Mouse (Mus musculus) embryo, embryonic 11 days (tissue): ENCODE results near the gene Zfp871.

Source experiments
- DNase-seq: peaks from one replicate; pipeline ENCODE4 v3.0.0-alpha.2; 2015

Gene Zfp871

GRCm38 (mm10) chr17:32788094-32788559, at the start of gene Zfp871:
Zfp871 (minus strand) TSS chr17:32788287.
- peak; percentile 93 for DNase-seq

- DNase-seq, result no peak
Measured at GRCm38 (mm10) chr17:32830418-32830782, 42.3 kb upstream of the Zfp871 start.

GRCm38 (mm10) chr17:32829540-32830417, 41.7 kb upstream of the Zfp871 start, which contains the start of gene Zfp799:
Zfp799 (minus strand) TSS chr17:32830261.
- DNase-seq, result peak; percentile 92

- no peak for DNase-seq
Measured at GRCm38 (mm10) chr17:32816074-32816784, 28.1 kb upstream of the Zfp871 start.

GRCm38 (mm10) chr17:32814136-32814535, 26.0 kb upstream of the Zfp871 start:
- no peak for DNase-seq

GRCm38 (mm10) chr17:32810648-32811047, 22.6 kb upstream of the Zfp871 start:
- no peak for DNase-seq

- DNase-seq, result peak; percentile 89
Measured at GRCm38 (mm10) chr17:32809544-32810374, 21.7 kb upstream of the Zfp871 start, which contains the start of gene Zfp811. Zfp811 (minus strand) TSS chr17:32809931.

GRCm38 (mm10) chr17:32808921-32809320, 20.8 kb upstream of the Zfp871 start:
- DNase-seq, result peak; percentile 55

GRCm38 (mm10) chr17:32789244-32789643, 1.2 kb upstream of the Zfp871 start:
- peak; percentile 16 for DNase-seq

GRCm38 (mm10) chr17:32788576-32788975, 489 bp upstream of the Zfp871 start:
- DNase-seq, result peak; percentile 29

- peak; percentile 58 for DNase-seq
Measured at GRCm38 (mm10) chr17:32787436-32788093, 522 bp downstream of the Zfp871 start.

GRCm38 (mm10) chr17:32786944-32787343, 1.1 kb downstream of the Zfp871 start:
- DNase-seq, result no peak

GRCm38 (mm10) chr17:32785656-32786055, 2.4 kb downstream of the Zfp871 start:
- DNase-seq, result no peak

GRCm38 (mm10) chr17:32777564-32777963, 10.5 kb downstream of the Zfp871 start:
- no peak for DNase-seq

- DNase-seq, result no peak
Measured at GRCm38 (mm10) chr17:32771213-32771612, 16.9 kb downstream of the Zfp871 start.

GRCm38 (mm10) chr17:32766422-32766821, 21.7 kb downstream of the Zfp871 start:
- no peak for DNase-seq

- DNase-seq, result no peak
Measured at GRCm38 (mm10) chr17:32757331-32757730, 30.8 kb downstream of the Zfp871 start.

GRCm38 (mm10) chr17:32753634-32754033, 34.5 kb downstream of the Zfp871 start:
- DNase-seq, result peak; percentile 55

- no peak for DNase-seq
Measured at GRCm38 (mm10) chr17:32752813-32753360, 35.2 kb downstream of the Zfp871 start.

GRCm38 (mm10) chr17:32750611-32751010, 37.5 kb downstream of the Zfp871 start:
- no peak for DNase-seq

- DNase-seq, result peak; percentile 7
Measured at GRCm38 (mm10) chr17:32741057-32741456, 47.0 kb downstream of the Zfp871 start.

GRCm38 (mm10) chr17:32738406-32738805, 49.7 kb downstream of the Zfp871 start:
- DNase-seq, result no peak
